Mouse (Mus musculus) spleen, adult 2 months (tissue): ENCODE measurements around the gene Ctps2.

Source experiments
- CTCF ChIP-seq: fragments of 200-500 bp; IDR thresholded peaks from 2 replicates; pipeline ENCODE4 v1.5.1; 2011; ENCODE audit warnings: mild to moderate bottlenecking, inconsistent platforms; ENCODE audit not compliant: insufficient read depth, insufficient read length, insufficient replicate concordance; ENCODE audit errors: extremely low read depth
- POLR2A ChIP-seq: fragments of 200-500 bp; IDR thresholded peaks from 2 replicates; pipeline ENCODE4 v1.6.1; 2011; ENCODE audit warnings: low read depth, low read length, inconsistent platforms

DNA sequence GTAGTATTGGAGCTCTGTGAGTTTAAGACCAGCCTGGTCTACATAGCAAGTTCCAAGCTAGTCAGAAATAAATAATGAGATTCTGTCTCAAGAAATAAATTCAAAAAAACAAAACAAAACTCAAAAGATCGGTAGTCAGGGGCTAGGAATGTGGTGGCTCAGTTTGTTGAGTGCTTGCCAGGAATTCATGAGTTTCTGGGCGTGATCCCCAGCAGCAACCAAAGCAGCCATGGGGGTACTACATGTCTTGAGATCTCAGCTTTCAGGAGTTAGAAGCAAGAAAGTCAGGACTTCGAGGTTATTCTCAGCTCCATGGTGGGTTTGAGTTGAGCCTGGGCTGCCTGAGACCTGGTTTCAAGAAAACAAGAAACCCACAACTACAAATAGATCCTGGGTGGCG lies 90.4 kb downstream of the Ctps2 start:
- TF ChIP-seq POLR2A = no peak
- TF ChIP-seq CTCF = no peak
